Mouse (Mus musculus): ENCODE data around the gene Vsnl1. TPM values are rescaled to one million over a fixed set of nuclear protein-coding genes. Genes with fewer than 3 reads are reported as not detected.

Gene Vsnl1
- polyA plus RNA-seq, 1 experiment from 2014 or later = 3.9 TPM

DNA sequence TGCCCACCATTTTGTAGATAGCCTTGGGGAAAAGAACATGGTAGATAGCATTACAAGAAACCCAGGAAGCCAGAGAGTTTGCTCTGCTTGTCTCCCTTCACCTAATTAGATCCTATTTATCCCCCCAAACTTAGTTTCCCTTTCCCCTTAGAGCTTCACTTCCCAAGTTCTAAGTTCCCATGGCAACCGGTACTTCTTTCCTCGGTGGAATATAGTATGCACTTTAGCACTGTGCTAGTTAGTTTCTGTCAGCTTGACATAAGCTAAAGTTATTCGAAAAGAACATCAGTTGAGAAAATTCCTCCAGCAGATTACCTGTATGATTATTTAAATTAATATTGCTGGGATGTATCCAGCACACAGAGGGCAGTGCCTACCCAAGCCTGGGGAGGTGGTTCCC is 109.9 kb downstream of the Vsnl1 start:
- Histone ChIP-seq H3K36me3 (no peaks in the 10 kb centered on the region), H3K9me3 (replicated peaks) (no peaks in the 10 kb centered on the region), H3K27me3 (no peaks in the 10 kb centered on the region), H3K27ac (replicated peaks) (no peak overlapping the region), H3K4me1 (no peaks in the 10 kb centered on the region), H3K9ac (no peak overlapping the region), H3K4me3 (replicated peaks) (no peak overlapping the region), H3K4me2 (replicated peaks) (no peak overlapping the region)
- 80% methylated on average over 3 of the region's 3 CpGs for WGBS
- ATAC-seq (ENCODE audit: insufficient number of reproducible peaks, low FRiP score, low TSS enrichment, low read depth) = no peak

DNA sequence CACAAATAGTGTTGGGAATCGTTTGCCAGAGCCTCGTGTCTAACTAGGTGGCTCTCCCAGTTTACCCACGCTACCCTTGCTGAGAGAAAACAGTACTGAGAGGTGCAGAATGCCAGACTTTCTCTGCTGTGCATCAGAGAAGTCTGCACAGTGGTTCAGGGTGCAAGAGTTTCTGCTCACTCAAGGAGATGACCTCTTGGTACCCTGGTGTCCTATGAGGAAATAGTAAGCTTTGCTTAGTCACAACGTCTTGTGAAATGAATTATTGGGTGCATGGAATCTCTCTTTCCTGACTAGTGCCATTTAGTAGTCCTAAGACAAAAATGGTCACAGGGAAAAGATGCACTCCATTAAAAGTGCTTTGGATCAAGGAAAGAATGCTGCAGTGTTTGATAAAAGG is 111.9 kb downstream of the Vsnl1 start:
- no peak overlapping the region for H3K9ac ChIP-seq
- no peaks in the 10 kb centered on the region for H3K4me1 ChIP-seq
- no peaks in the 10 kb centered on the region for H3K36me3 ChIP-seq
- ATAC-seq (ENCODE audit: insufficient number of reproducible peaks, low FRiP score, low TSS enrichment, low read depth) = no peak
- H3K4me3 ChIP-seq (replicated peaks) = no peak overlapping the region
- 61% methylated on average over 4 of the region's 4 CpGs for WGBS
- H3K27ac ChIP-seq (replicated peaks) = no peak overlapping the region
- no peak overlapping the region for H3K4me2 ChIP-seq (replicated peaks)
- H3K27me3 ChIP-seq = no peaks in the 10 kb centered on the region
- H3K9me3 ChIP-seq (replicated peaks) = no peaks in the 10 kb centered on the region

DNA sequence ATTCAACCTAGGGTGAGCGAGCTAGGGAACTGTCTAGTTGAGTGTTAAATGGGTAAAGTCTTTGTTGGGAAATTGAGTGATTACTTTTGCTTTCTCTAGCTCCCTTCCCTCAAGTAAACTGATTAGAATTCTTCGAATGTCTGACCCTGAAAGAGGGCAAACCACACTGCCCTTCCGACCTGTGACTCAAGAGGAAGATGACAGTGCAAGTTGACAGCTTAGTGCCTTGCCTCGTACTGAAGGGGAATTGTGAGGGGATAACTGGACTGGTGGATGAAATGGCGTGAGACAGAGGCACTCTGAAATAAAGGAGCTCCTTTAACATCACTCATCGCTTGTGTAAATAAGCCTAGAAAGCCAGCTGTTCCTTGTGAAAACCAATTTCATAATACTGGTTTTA is 118.7 kb downstream of the Vsnl1 start:
- H3K27ac ChIP-seq (replicated peaks) = no peak overlapping the region
- no peak overlapping the region for H3K9ac ChIP-seq
- H3K36me3 ChIP-seq = peaks cover 33% of the 10 kb centered on the region
- H3K27me3 ChIP-seq = no peaks in the 10 kb centered on the region
- H3K4me3 ChIP-seq (replicated peaks) = no peak overlapping the region
- H3K9me3 ChIP-seq (replicated peaks) = no peaks in the 10 kb centered on the region
- no peaks in the 10 kb centered on the region for H3K4me1 ChIP-seq
- no peak overlapping the region for H3K4me2 ChIP-seq (replicated peaks)
- 66% methylated on average over 6 of the region's 6 CpGs for WGBS
- no peak for ATAC-seq (ENCODE audit: insufficient number of reproducible peaks, low FRiP score, low TSS enrichment, low read depth)

DNA sequence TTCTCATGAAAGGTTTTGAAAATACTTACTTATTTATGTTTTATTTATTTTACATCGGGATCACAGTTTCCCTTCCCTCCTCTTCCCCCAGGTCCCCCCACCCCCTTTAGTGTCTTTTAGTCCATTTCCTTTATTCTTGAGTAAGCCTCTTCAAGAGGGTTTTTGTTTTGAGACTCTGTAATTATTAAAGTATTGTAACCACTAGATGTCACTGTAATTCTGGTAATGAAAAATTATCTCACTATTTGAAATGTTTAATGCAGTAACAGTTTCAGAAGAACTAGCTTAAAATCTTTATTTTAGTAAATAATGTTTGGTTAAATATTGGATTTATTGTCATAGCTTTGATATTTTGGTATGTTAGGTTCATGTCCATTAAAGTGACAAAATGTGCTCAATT is 122.6 kb downstream of the Vsnl1 start:
- Histone ChIP-seq H3K4me2 (replicated peaks) (no peak overlapping the region), H3K9ac (no peak overlapping the region), H3K27ac (replicated peaks) (no peak overlapping the region), H3K4me3 (replicated peaks) (no peak overlapping the region), H3K9me3 (replicated peaks) (no peaks in the 10 kb centered on the region), H3K27me3 (no peaks in the 10 kb centered on the region), H3K4me1 (no peaks in the 10 kb centered on the region), H3K36me3 (peaks cover 45% of the 10 kb centered on the region)
- 70% methylated on average over 1 of the region's 1 CpGs for WGBS
- no peak for ATAC-seq (ENCODE audit: insufficient number of reproducible peaks, low FRiP score, low TSS enrichment, low read depth)

DNA sequence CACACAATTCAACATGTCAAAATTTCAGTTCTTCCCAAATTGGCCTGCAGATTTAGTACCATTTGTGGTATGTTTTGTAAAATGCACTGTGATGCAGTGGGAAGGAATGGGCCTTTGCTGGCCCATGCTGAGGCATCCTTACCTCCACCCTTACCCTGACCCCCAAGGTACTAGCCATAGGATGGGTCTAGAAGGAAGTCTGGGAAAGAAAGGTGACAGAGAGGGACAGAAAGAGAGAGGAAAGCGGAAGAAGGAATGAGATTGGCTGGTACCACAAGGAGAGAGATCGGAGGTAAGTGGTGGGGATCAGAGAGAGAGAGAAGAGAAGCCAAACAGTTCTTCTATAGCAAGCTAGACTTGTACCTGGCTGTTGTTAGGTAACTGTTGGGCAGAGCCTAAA is 125.3 kb downstream of the Vsnl1 start:
- 98% methylated on average over 2 of the region's 2 CpGs for WGBS
- ATAC-seq (ENCODE audit: insufficient number of reproducible peaks, low FRiP score, low TSS enrichment, low read depth) = no peak
- H3K36me3 ChIP-seq = peaks cover 53% of the 10 kb centered on the region
- no peak overlapping the region for H3K9ac ChIP-seq
- no peak overlapping the region for H3K4me2 ChIP-seq (replicated peaks)
- H3K4me1 ChIP-seq = no peaks in the 10 kb centered on the region
- no peaks in the 10 kb centered on the region for H3K27me3 ChIP-seq
- no peaks in the 10 kb centered on the region for H3K9me3 ChIP-seq (replicated peaks)
- H3K4me3 ChIP-seq (replicated peaks) = no peak overlapping the region
- no peak overlapping the region for H3K27ac ChIP-seq (replicated peaks)

DNA sequence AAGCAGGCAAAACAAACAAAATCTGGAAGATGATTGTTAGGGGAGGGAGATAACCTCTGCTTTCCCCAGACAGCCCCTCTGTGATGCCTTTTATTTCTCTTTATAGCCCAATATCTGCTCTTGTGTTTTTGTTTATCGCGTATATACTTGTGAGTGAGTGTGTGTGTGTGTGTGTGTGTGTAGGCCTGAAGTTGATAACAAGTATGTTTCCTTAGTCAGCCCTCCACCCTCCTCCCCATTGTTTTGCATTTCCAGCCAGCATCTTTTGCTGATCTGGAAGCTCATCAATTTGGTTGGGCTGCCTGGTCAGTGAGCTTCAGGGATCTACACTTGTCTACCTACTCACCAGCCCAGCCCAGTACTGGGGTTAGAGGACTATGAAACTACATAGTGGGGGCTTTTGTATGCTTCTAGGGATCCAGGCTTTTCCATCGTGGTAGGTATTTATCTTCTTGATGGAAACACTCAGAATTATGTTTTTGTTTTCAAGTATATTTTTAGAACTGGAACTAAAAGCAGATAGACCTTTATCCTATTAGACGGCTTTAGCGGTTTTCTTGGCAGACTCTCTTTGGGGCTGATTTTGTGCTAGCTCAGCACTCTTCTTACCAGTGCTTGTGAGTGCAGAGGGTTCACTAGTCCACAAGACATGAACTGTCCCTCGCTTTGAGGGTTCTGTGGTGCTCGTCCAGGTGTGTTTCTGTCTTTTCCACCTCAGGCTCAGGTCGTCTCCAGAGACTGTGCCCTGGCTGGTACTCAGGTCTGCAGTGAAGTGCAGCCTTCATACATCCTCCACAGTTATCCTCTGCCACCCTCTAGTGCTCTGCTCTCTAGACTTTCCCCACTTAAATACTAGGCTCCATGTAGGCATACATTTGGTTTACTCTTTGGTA is 129.4 kb downstream of the Vsnl1 start:
- no peaks in the 10 kb centered on the region for H3K27me3 ChIP-seq
- H3K9ac ChIP-seq = no peak overlapping the region
- no peak overlapping the region for H3K4me3 ChIP-seq (replicated peaks)
- WGBS = 90% methylated on average over 8 of the region's 8 CpGs
- H3K27ac ChIP-seq (replicated peaks) = no peak overlapping the region
- no peak for ATAC-seq (ENCODE audit: insufficient number of reproducible peaks, low FRiP score, low TSS enrichment, low read depth)
- H3K9me3 ChIP-seq (replicated peaks) = no peaks in the 10 kb centered on the region
- H3K36me3 ChIP-seq = peaks cover 56% of the 10 kb centered on the region
- H3K4me2 ChIP-seq (replicated peaks) = no peak overlapping the region
- H3K4me1 ChIP-seq = no peaks in the 10 kb centered on the region

DNA sequence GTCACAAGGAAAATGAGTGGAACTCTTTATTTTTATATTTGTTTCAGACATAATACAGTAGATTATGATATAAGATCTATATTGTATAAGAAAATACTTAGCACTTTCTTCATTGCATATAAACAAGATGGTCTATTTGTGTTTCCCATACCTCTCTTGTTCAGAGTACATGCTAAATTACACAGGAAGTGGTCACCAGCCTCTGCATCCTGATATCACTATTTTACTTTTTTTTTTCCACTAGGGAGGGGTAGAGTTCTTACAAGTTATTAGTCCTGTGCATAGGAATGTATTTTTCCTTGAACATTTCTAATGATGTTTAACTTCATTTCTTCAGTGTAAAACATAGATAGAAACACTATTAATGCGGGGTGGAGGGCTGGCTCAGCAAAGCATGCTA is 135.6 kb downstream of the Vsnl1 start:
- Histone ChIP-seq H3K4me1 (no peaks in the 10 kb centered on the region), H3K36me3 (peaks cover 51% of the 10 kb centered on the region), H3K27ac (replicated peaks) (no peak overlapping the region), H3K9me3 (replicated peaks) (no peaks in the 10 kb centered on the region), H3K9ac (no peak overlapping the region), H3K4me2 (replicated peaks) (no peak overlapping the region), H3K4me3 (replicated peaks) (no peak overlapping the region), H3K27me3 (no peaks in the 10 kb centered on the region)
- 97% methylated on average over 1 of the region's 1 CpGs for WGBS
- ATAC-seq (ENCODE audit: insufficient number of reproducible peaks, low FRiP score, low TSS enrichment, low read depth) = no peak

DNA sequence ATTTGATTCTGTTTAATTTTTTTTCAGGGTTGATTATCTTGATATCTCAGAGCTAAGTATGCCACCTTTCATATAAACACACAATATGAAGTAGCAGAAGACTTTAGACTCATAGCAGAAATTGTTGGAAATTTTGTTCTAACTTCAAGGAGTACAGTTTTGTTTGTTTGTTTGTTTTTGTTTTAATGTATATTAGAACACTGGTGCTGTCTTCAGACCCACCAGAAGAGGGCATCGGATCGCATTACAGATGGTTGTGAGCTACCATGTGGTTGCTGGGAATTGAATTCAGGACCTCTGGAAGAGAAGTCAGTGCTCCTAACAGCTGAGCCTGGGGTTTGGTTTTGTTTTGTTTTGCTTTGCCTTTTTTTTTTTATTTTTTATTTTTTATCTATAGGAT is 150.0 kb downstream of the Vsnl1 start:
- H3K36me3 ChIP-seq = peaks cover 54% of the 10 kb centered on the region
- H3K4me1 ChIP-seq = no peaks in the 10 kb centered on the region
- H3K9ac ChIP-seq = no peak overlapping the region
- H3K27me3 ChIP-seq = no peaks in the 10 kb centered on the region
- 96% methylated on average over 2 of the region's 2 CpGs for WGBS
- no peak overlapping the region for H3K27ac ChIP-seq (replicated peaks)
- ATAC-seq (ENCODE audit: insufficient number of reproducible peaks, low FRiP score, low TSS enrichment, low read depth) = no peak
- H3K4me3 ChIP-seq (replicated peaks) = no peak overlapping the region
- H3K9me3 ChIP-seq (replicated peaks) = no peaks in the 10 kb centered on the region
- H3K4me2 ChIP-seq (replicated peaks) = no peak overlapping the region

DNA sequence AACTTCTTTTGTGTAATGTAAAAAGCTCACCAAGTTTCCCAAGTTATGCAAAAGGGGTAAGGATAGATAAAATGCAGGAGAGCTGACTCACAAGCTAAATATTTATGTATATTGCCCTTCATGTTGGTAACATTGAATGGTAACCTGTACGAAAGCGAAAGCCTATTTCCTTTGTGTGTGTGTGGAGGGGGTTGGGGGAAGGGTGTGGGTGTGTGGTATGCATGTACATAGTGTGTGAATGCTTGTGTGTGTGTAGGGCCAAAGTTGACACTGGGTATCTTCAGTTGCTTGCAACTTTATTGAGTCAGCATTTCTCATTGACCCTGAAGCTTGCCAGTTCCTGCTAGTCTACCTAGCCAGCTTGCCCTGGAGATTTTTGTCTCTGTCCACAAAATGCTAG is 154.8 kb downstream of the Vsnl1 start:
- Histone ChIP-seq H3K27me3 (no peaks in the 10 kb centered on the region), H3K4me1 (no peaks in the 10 kb centered on the region), H3K9me3 (replicated peaks) (no peaks in the 10 kb centered on the region), H3K9ac (no peak overlapping the region), H3K4me2 (replicated peaks) (no peak overlapping the region), H3K36me3 (peaks cover 55% of the 10 kb centered on the region), H3K27ac (replicated peaks) (no peak overlapping the region), H3K4me3 (replicated peaks) (no peak overlapping the region)
- WGBS = 95% methylated on average over 2 of the region's 2 CpGs
- ATAC-seq (ENCODE audit: insufficient number of reproducible peaks, low FRiP score, low TSS enrichment, low read depth) = no peak

DNA sequence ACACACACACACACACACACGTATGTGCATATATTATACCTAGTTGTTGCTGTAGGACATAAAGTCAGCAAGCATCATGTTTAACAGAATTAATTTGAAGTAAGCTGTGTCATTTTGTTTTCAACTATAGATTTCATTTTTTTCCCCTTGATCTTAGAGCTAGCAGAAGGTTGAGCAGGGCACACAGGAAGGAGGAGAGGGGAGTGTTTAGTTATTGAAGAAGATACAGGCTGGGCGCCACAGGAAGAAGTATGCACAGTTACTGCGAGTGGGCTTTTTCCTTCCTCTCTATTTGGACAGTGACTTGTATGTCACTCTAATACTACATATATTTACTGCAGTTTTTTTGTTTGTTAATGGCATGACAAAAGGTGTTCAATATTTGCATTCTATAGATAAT is 156.5 kb downstream of the Vsnl1 start:
- peaks cover 49% of the 10 kb centered on the region for H3K36me3 ChIP-seq

DNA sequence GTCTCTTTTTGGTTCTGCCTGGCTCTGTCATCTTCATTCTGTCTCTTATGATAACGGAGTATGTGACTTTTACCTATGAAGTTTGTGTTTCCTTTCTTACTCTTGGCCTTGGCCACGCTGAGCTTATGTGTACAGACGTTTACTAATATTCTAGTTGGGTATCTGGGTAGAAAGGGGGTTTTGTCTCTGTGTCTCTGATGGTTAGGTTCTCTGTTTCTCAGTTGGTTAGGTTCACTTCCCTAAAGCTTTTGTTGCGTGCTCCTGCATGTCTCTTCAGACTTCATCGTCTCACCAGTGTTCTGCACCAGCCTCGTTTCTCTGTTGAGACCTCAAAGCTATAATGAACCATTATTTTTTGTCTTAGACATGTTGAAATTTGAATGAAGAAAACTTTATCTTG is 159.2 kb downstream of the Vsnl1 start:
- no peak overlapping the region for H3K9ac ChIP-seq
- H3K4me3 ChIP-seq (replicated peaks) = no peak overlapping the region
- no peaks in the 10 kb centered on the region for H3K4me1 ChIP-seq
- no peaks in the 10 kb centered on the region for H3K9me3 ChIP-seq (replicated peaks)
- H3K36me3 ChIP-seq = peaks cover 61% of the 10 kb centered on the region
- H3K4me2 ChIP-seq (replicated peaks) = no peak overlapping the region
- no peak overlapping the region for H3K27ac ChIP-seq (replicated peaks)
- no peaks in the 10 kb centered on the region for H3K27me3 ChIP-seq
- ATAC-seq (ENCODE audit: insufficient number of reproducible peaks, low FRiP score, low TSS enrichment, low read depth) = no peak
- 86% methylated on average over 6 of the region's 6 CpGs for WGBS

More for the DNA sequence above, 156.5 kb downstream of the Vsnl1 start:
- ATAC-seq (ENCODE audit: insufficient number of reproducible peaks, low FRiP score, low TSS enrichment, low read depth) = no peak
- Histone ChIP-seq H3K4me3 (replicated peaks) (no peak overlapping the region), H3K9ac (no peak overlapping the region), H3K27ac (replicated peaks) (no peak overlapping the region), H3K9me3 (replicated peaks) (no peaks in the 10 kb centered on the region), H3K27me3 (no peaks in the 10 kb centered on the region), H3K4me2 (replicated peaks) (no peak overlapping the region), H3K4me1 (no peaks in the 10 kb centered on the region)
- WGBS = 95% methylated on average over 3 of the region's 3 CpGs

DNA sequence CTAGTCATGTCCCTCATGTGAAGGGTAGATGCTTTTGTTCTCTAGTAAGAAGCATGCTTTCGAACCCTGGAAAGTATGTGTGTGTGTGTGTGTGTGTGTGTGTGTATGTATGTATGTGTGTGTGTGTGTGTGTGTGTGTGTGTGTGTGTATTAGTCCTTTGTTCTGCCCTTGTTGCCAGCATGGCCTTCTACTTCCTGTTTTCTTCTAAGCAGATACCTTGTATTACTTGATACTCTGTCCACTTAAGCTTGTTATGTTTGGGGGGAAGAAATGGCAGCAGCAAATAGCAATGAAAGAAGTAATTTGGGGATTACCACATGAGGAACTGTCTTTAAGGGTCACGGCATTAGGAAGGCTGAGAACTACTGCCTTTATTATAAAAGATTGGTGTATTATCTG is 159.8 kb downstream of the Vsnl1 start:
- H3K9me3 ChIP-seq (replicated peaks) = no peaks in the 10 kb centered on the region
- no peak overlapping the region for H3K9ac ChIP-seq
- no peaks in the 10 kb centered on the region for H3K4me1 ChIP-seq
- H3K36me3 ChIP-seq = peaks cover 58% of the 10 kb centered on the region
- no peaks in the 10 kb centered on the region for H3K27me3 ChIP-seq
- no peak overlapping the region for H3K27ac ChIP-seq (replicated peaks)
- no peak overlapping the region for H3K4me3 ChIP-seq (replicated peaks)
- H3K4me2 ChIP-seq (replicated peaks) = no peak overlapping the region
- 89% methylated on average over 2 of the region's 2 CpGs for WGBS
- ATAC-seq (ENCODE audit: insufficient number of reproducible peaks, low FRiP score, low TSS enrichment, low read depth) = no peak
